Mouse (Mus musculus): ENCODE results near the gene Anp32a.
A peak's percentile ranks its signal among the peaks of the same experiment; 100 is the strongest.

Gene Anp32a

GRCm38 (mm10) chr9:62341123-62341486 is at the start of gene Anp32a:
Gene Anp32a (plus strand): TSS chr9:62341293.
- peak; percentile 98 for DNase-seq (ENCODE audit: low read depth, low spot score)

GRCm38 (mm10) chr9:62295006-62295698 is 45.9 kb upstream of the Anp32a start:
- DNase-seq (ENCODE audit: low read depth, low spot score) = peak; percentile 79

GRCm38 (mm10) chr9:62296891-62297290 is 44.2 kb upstream of the Anp32a start:
- no peak for DNase-seq (ENCODE audit: low read depth, low spot score)

- no peak for DNase-seq (ENCODE audit: low read depth, low spot score)
These were observed 25.5 kb upstream of the Anp32a start for GRCm38 (mm10) chr9:62315556-62315955.

- DNase-seq (ENCODE audit: low read depth, low spot score) = no peak
These were observed 22.4 kb upstream of the Anp32a start for GRCm38 (mm10) chr9:62318729-62319128.

- no peak for DNase-seq (ENCODE audit: low read depth, low spot score)
These were observed 17.3 kb upstream of the Anp32a start for GRCm38 (mm10) chr9:62323816-62324215.

GRCm38 (mm10) chr9:62325965-62326364 is 15.1 kb upstream of the Anp32a start:
- peak; percentile 39 for DNase-seq (ENCODE audit: low read depth, low spot score)

GRCm38 (mm10) chr9:62334298-62334825 is 6.7 kb upstream of the Anp32a start:
- no peak for DNase-seq (ENCODE audit: low read depth, low spot score)

- no peak for DNase-seq (ENCODE audit: low read depth, low spot score)
These were observed 5.7 kb upstream of the Anp32a start for GRCm38 (mm10) chr9:62335396-62335795.

GRCm38 (mm10) chr9:62337924-62338635 is 3.0 kb upstream of the Anp32a start:
- no peak for DNase-seq (ENCODE audit: low read depth, low spot score)

GRCm38 (mm10) chr9:62338636-62339191 is 2.4 kb upstream of the Anp32a start:
- no peak for DNase-seq (ENCODE audit: low read depth, low spot score)

- DNase-seq (ENCODE audit: low read depth, low spot score) = no peak
These were observed 581 bp upstream of the Anp32a start for GRCm38 (mm10) chr9:62340301-62341122.

- DNase-seq (ENCODE audit: low read depth, low spot score) = peak; percentile 76
These were observed 778 bp downstream of the Anp32a start for GRCm38 (mm10) chr9:62341701-62342440.

GRCm38 (mm10) chr9:62342441-62343191 is 1.5 kb downstream of the Anp32a start:
- no peak for DNase-seq (ENCODE audit: low read depth, low spot score)

- peak; percentile 90 for DNase-seq (ENCODE audit: low read depth, low spot score)
These were observed 2.3 kb downstream of the Anp32a start for GRCm38 (mm10) chr9:62343192-62343903.

- peak; percentile 72 for DNase-seq (ENCODE audit: low read depth, low spot score)
These were observed 2.9 kb downstream of the Anp32a start for GRCm38 (mm10) chr9:62343904-62344491.

- peak; percentile 82 for DNase-seq (ENCODE audit: low read depth, low spot score)
These were observed 3.5 kb downstream of the Anp32a start for GRCm38 (mm10) chr9:62344545-62344944.

- no peak for DNase-seq (ENCODE audit: low read depth, low spot score)
These were observed 4.0 kb downstream of the Anp32a start for GRCm38 (mm10) chr9:62345081-62345481.

Measured in A20 (cell line).